Comparison of ENCODE assay signal across 7 mouse cellular contexts in genomic region chr2:14073008-14073361, GRCm38 (mm10). TPM values are rescaled to one million over a fixed set of nuclear protein-coding genes. Genes with fewer than 3 reads are reported as not detected.
DNase-seq lines count a peak whose midpoint lies in the region; ATAC-seq lines count a peak whose summit lies in the region.

No protein-coding gene starts in this region.

- peaks cover 22% of the 10 kb centered on the region for H3K4me1 ChIP-seq in lung, embryonic 15.5 days
- no peaks in the 10 kb centered on the region for H3K4me1 ChIP-seq in forebrain, embryonic 11.5 days (replicated peaks; ENCODE audit: control insufficient read depth, insufficient read depth, low read length)
- H3K4me1 ChIP-seq in limb, embryonic 13.5 days, result peaks cover 23% of the 10 kb centered on the region
- H3K4me1 ChIP-seq in stomach, embryonic 14.5 days (ENCODE audit: control insufficient read depth, insufficient read depth, low read length), result peaks cover 14% of the 10 kb centered on the region

- 8% methylated on average over 8 of the region's 8 CpGs for WGBS in lung, embryonic 15.5 days
- 28% methylated on average over 8 of the region's 8 CpGs for WGBS in forebrain, embryonic 11.5 days
- WGBS in limb, embryonic 13.5 days, result 17% methylated on average over 8 of the region's 8 CpGs
- 15% methylated on average over 8 of the region's 8 CpGs for WGBS in stomach, embryonic 14.5 days

- peak overlapping the region; percentile 68 for H3K4me2 ChIP-seq in lung, embryonic 15.5 days
- peak overlapping the region; percentile 78 for H3K4me2 ChIP-seq in forebrain, embryonic 11.5 days (ENCODE audit: low read depth, low read length, severe bottlenecking)
- H3K4me2 ChIP-seq in limb, embryonic 13.5 days (replicated peaks), result peak overlapping the region; percentile 72
- peak overlapping the region; percentile 53 for H3K4me2 ChIP-seq in stomach, embryonic 14.5 days (replicated peaks; ENCODE audit: low read depth, low read length)

- ATAC-seq in lung, embryonic 15.5 days (ENCODE audit: borderline replicate concordance, extremely low read depth, low FRiP score, low TSS enrichment), result no peak
- no peak for ATAC-seq in forebrain, embryonic 11.5 days (replicated peaks; ENCODE audit: low FRiP score)
- no peak for ATAC-seq in limb, embryonic 13.5 days (ENCODE audit: low FRiP score, low read depth)
- no peak for ATAC-seq in stomach, embryonic 14.5 days (ENCODE audit: insufficient number of reproducible peaks, insufficient read depth, low FRiP score, low read depth)
- no peak for ATAC-seq in monocyte, adult 5-6 weeks (replicated peaks; ENCODE audit: insufficient number of reproducible peaks, low FRiP score, low TSS enrichment, poor library complexity, severe bottlenecking)

- no peak for DNase-seq in lung, postnatal 4 days
- no peak for DNase-seq in forebrain, embryonic 11.5 days (ENCODE audit: low spot score)
- no peak for DNase-seq in ovary, postnatal 14 days (ENCODE audit: low spot score)

- no peaks in the 10 kb centered on the region for H3K27me3 ChIP-seq in lung, embryonic 15.5 days
- no peaks in the 10 kb centered on the region for H3K27me3 ChIP-seq in forebrain, embryonic 11.5 days (ENCODE audit: control insufficient read depth, insufficient read depth, low read length)
- no peaks in the 10 kb centered on the region for H3K27me3 ChIP-seq in limb, embryonic 13.5 days
- no peaks in the 10 kb centered on the region for H3K27me3 ChIP-seq in stomach, embryonic 14.5 days (ENCODE audit: control insufficient read depth, insufficient read depth, low read length)

- peak overlapping the region; percentile 74 for H3K4me3 ChIP-seq in lung, embryonic 15.5 days
- peak overlapping the region; percentile 84 for H3K4me3 ChIP-seq in forebrain, embryonic 11.5 days (ENCODE audit: low read depth, low read length)
- H3K4me3 ChIP-seq in limb, embryonic 13.5 days, result peak overlapping the region; percentile 86
- H3K4me3 ChIP-seq in stomach, embryonic 14.5 days (ENCODE audit: low read depth, low read length), result peak overlapping the region; percentile 68

- H3K9me3 ChIP-seq in lung, embryonic 15.5 days, result no peaks in the 10 kb centered on the region
- H3K9me3 ChIP-seq in forebrain, embryonic 11.5 days (ENCODE audit: control insufficient read depth, low read length), result no peaks in the 10 kb centered on the region
- H3K9me3 ChIP-seq in limb, embryonic 13.5 days, result no peaks in the 10 kb centered on the region
- H3K9me3 ChIP-seq in stomach, embryonic 14.5 days (ENCODE audit: control insufficient read depth, low read depth, low read length), result no peaks in the 10 kb centered on the region

- H3K36me3 ChIP-seq in lung, embryonic 15.5 days, result no peaks in the 10 kb centered on the region
- H3K36me3 ChIP-seq in forebrain, embryonic 11.5 days (ENCODE audit: control insufficient read depth, insufficient read depth, low read length), result no peaks in the 10 kb centered on the region
- no peaks in the 10 kb centered on the region for H3K36me3 ChIP-seq in limb, embryonic 13.5 days
- no peaks in the 10 kb centered on the region for H3K36me3 ChIP-seq in stomach, embryonic 14.5 days (ENCODE audit: control insufficient read depth, insufficient read depth, low read length)

- H3K27ac ChIP-seq in lung, embryonic 15.5 days, result peak overlapping the region; percentile 93
- peak overlapping the region; percentile 82 for H3K27ac ChIP-seq in forebrain, embryonic 11.5 days (ENCODE audit: low read depth, low read length)
- H3K27ac ChIP-seq in limb, embryonic 13.5 days, result peak overlapping the region; percentile 91; the same call in 1 of the 2 replicates
- peak overlapping the region; percentile 94 for H3K27ac ChIP-seq in stomach, embryonic 14.5 days (ENCODE audit: low read length)

- H3K9ac ChIP-seq in lung, embryonic 15.5 days, result peak overlapping the region; percentile 81
- peak overlapping the region; percentile 80 for H3K9ac ChIP-seq in forebrain, embryonic 11.5 days (ENCODE audit: low read length)
- H3K9ac ChIP-seq in limb, embryonic 13.5 days, result peak overlapping the region; percentile 95
- H3K9ac ChIP-seq in stomach, embryonic 14.5 days (replicated peaks; ENCODE audit: low read depth, low read length), result peak overlapping the region; percentile 83

RNA-seq across cellular contexts. Expression of gene Stam, which starts 0.9 kb away (rescaled TPM):
- 73.1 and 75.5 TPM in 2 replicates for polyA plus RNA-seq in lung, embryonic 15.5 days (2015; fragmentation: Nextera tagmentation; extraction: Ambion mirVana)
- polyA plus RNA-seq in forebrain, embryonic 11.5 days (2014; fragmentation: Nextera tagmentation; extraction: Ambion mirVana), result 96.0 and 109 TPM in 2 replicates
- 77.7 and 82.2 TPM in 2 replicates for polyA plus RNA-seq in limb, embryonic 13.5 days (2015; fragmentation: Nextera tagmentation; extraction: Ambion mirVana)
- 92.1 and 95.9 TPM in 2 replicates for polyA plus RNA-seq in stomach, embryonic 14.5 days (2014; fragmentation: Nextera tagmentation; extraction: Ambion mirVana)
- total RNA-seq in monocyte, adult 5-6 weeks (2017), result 21.5 to 33.8 TPM (median 26.1 TPM) in 3 replicates

RNA-seq across cellular contexts. Expression of gene Hacd1, which starts 17.1 kb away (rescaled TPM):
- 87.7 and 94.3 TPM in 2 replicates for polyA plus RNA-seq in lung, embryonic 15.5 days (2015; fragmentation: Nextera tagmentation; extraction: Ambion mirVana)
- polyA plus RNA-seq in forebrain, embryonic 11.5 days (2014; fragmentation: Nextera tagmentation; extraction: Ambion mirVana), result 34.3 and 39.8 TPM in 2 replicates
- 58.7 and 64.9 TPM in 2 replicates for polyA plus RNA-seq in limb, embryonic 13.5 days (2015; fragmentation: Nextera tagmentation; extraction: Ambion mirVana)
- polyA plus RNA-seq in stomach, embryonic 14.5 days (2014; fragmentation: Nextera tagmentation; extraction: Ambion mirVana), result 127 and 131 TPM in 2 replicates
- 0.53 to 3.6 TPM in 2 of 3 replicates, not detected in the other for total RNA-seq in monocyte, adult 5-6 weeks (2017)
